24 mouse cellular contexts compared by ENCODE assay signal in the genomic region with DNA sequence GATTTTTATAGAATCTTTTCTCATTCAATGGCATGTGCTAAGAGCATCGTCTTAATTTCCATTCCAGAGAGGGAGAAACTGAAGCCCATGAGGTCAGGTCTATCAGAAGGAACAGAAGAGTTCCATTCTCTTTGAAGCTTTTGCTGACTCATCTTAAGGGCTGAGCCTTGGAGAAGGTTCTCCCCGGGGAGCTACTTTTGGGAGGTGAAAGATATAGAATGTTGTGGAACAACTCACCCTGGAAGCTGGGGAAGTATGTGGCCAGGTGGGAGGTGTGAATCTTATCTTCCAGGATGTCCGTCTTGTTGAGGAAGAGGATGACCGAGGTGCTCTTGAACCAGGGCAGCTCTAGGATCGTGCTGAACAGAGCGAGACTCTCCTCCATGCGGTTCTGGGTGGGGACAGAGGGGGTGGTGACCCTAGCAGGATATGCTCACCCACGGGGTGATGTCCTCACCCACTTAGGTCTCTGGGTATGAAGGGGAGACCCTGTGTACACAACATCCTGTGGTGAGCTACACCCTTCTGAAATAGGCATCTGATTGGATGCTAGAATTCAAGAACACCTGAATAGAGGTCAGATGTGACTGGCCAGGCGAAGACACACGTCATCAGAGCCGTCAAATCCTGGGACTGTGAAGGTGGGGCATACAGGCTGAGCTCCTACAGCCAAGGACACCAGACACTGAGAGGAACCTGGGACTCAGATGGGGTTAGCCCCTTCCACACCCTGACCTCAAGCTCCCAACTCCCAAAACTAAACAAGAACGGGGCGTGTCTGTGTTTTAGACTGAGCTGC. TPM values are rescaled to one million over a fixed set of nuclear protein-coding genes. Genes with fewer than 3 reads are reported as not detected.
DNase-seq lines count a peak whose midpoint lies in the region; ATAC-seq and TF ChIP-seq lines count a peak whose summit lies in the region.
"Had no signal": no experiment of that assay in that cellular context is flagged by ENCODE, and none has a peak within 500 bp of the region (broad histone marks: within the 10 kb centered on the region; RNA-seq: fewer than 3 reads in every experiment).

No protein-coding gene starts in this region.

- H3K36me3 ChIP-seq in spleen, adult 2 months (ENCODE audit: control insufficient read depth, insufficient read depth, low read length): no peaks in the 10 kb centered on the region
- H3K36me3 ChIP-seq in forebrain, embryonic 13.5 days (ENCODE audit: poor library complexity, severe bottlenecking): no peaks in the 10 kb centered on the region
- H3K36me3 ChIP-seq: embryonic facial prominence, embryonic 10.5 days; hindbrain, embryonic 15.5 days; midbrain, embryonic 12.5 days; neural tube, embryonic 12.5 days had no signal

- H3K27me3 ChIP-seq in spleen, adult 2 months (ENCODE audit: control insufficient read depth, insufficient read depth, low read length): no peaks in the 10 kb centered on the region
- H3K27me3 ChIP-seq in forebrain, embryonic 13.5 days: peaks cover 27% of the 10 kb centered on the region

- ATAC-seq in inflammation-experienced regulatory T-cells, adult 6 months: peak; percentile 69
- no peak for ATAC-seq in forebrain, embryonic 13.5 days
- ATAC-seq: intestine, postnatal 0 days had no signal

- peaks cover under 1% of the 10 kb centered on the region; the same call in 1 of the 2 replicates for H3K4me1 ChIP-seq in spleen, adult 2 months (ENCODE audit: control insufficient read depth, insufficient read depth, insufficient read length)
- H3K4me1 ChIP-seq in forebrain, embryonic 13.5 days: 0 out of 2 replicates have a peak, but pooled peaks cover 2% of the 10 kb centered on the region
- H3K4me1 ChIP-seq: neural tube, embryonic 12.5 days had no signal

- H3K9me3 ChIP-seq in forebrain, embryonic 13.5 days (replicated peaks): no peaks in the 10 kb centered on the region
- H3K9me3 ChIP-seq: embryonic facial prominence, embryonic 10.5 days; hindbrain, embryonic 15.5 days; liver, embryonic 13.5 days; midbrain, embryonic 12.5 days; neural tube, embryonic 12.5 days had no signal

- 76% methylated on average over 13 of the region's 13 CpGs for WGBS in spleen, adult 2 months
- WGBS in forebrain, embryonic 13.5 days: 84% methylated on average over 13 of the region's 13 CpGs

- H3K4me2 ChIP-seq in forebrain, embryonic 13.5 days: no peak overlapping the region
- H3K4me2 ChIP-seq: heart, embryonic 11.5 days; hindbrain, embryonic 15.5 days; liver, embryonic 13.5 days; midbrain, embryonic 12.5 days; neural tube, embryonic 12.5 days had no signal

- H3K27ac ChIP-seq in spleen, adult 2 months (ENCODE audit: insufficient read depth, low read length): peak overlapping the region; percentile 39
- no peak overlapping the region for H3K27ac ChIP-seq in forebrain, embryonic 13.5 days
- H3K27ac ChIP-seq: embryonic facial prominence, embryonic 10.5 days; hindbrain, embryonic 15.5 days; liver, embryonic 13.5 days; midbrain, embryonic 12.5 days; neural tube, embryonic 12.5 days had no signal

- TF ChIP-seq CTCF in spleen, adult 2 months (IDR thresholded peaks at IDR 0.05; ENCODE audit: extremely low read depth, insufficient read depth, insufficient read length, insufficient replicate concordance): no peak

- peak in 1 of 2 experiments; percentile 47 for DNase-seq in spleen, adult 2 months (ENCODE audit: low read depth in 1 of 2, low spot score in 2 of 2)
- DNase-seq in spleen, postnatal 4 days (ENCODE audit: low spot score in 2 of 2): no peak
- DNase-seq in R1 (ENCODE audit: low read depth, low spot score): peak; percentile 93
- DNase-seq in kidney, postnatal 10 days: no peak
- no peak for DNase-seq in left cerebral cortex, postnatal 25 days (ENCODE audit: low spot score in 2 of 2)
- no peak for DNase-seq in adrenal gland, postnatal 36 days
- DNase-seq: adrenal gland, adult 2 months; cerebellum, adult 11-12 months; cerebellum, postnatal 10 days; kidney, postnatal 4 days; layer of hippocampus, adult 9-11 months; liver, embryonic 13.5 days; lung, adult 2 months; lung, postnatal 14 days; right cerebral cortex, adult 18-20 months had no signal

- intact Hi-C loops in left cerebral cortex, postnatal 25 days (cut with DNase I): loop anchor here (10.0 kb wide), 1 partner anchor 667 kb away; no protein-coding TSS in a partner anchor

- H3K9ac ChIP-seq in forebrain, embryonic 13.5 days: no peak overlapping the region
- H3K9ac ChIP-seq: hindbrain, embryonic 15.5 days; liver, embryonic 13.5 days; midbrain, embryonic 12.5 days; neural tube, embryonic 12.5 days had no signal

- TF ChIP-seq POLR2A in spleen, adult 2 months (IDR thresholded peaks at IDR 0.05; ENCODE audit: low read depth, low read length): no peak

- H3K4me3 ChIP-seq in spleen, adult 2 months (ENCODE audit: extremely low read depth, insufficient read depth, insufficient read length): no peak overlapping the region
- H3K4me3 ChIP-seq in forebrain, embryonic 13.5 days: no peak overlapping the region
- H3K4me3 ChIP-seq: embryonic facial prominence, embryonic 10.5 days; hindbrain, embryonic 15.5 days; liver, embryonic 13.5 days; midbrain, embryonic 12.5 days; neural tube, embryonic 12.5 days had no signal

RNA-seq across cellular contexts. Expression of gene S1pr4, which starts 8.0 kb away (rescaled TPM):
- polyA plus RNA-seq in spleen, adult 2 months (2012; rRNA removed): 127 and 168 TPM in 2 replicates
- polyA plus RNA-seq in inflammation-experienced regulatory T-cells, adult 6 months (2017; shearing (Covaris generic)): 10 to 100 TPM; 49.1 to 93.2 (median 50.3) TPM
- polyA plus RNA-seq in forebrain, embryonic 13.5 days (2015; fragmentation: Nextera tagmentation; extraction: Ambion mirVana): 0.52 and 0.53 TPM in 2 replicates
- under 1 TPM; 0.53 to 0.73 TPM for total RNA-seq in left cerebral cortex, postnatal 25 days (2021)
- 1 to 10 TPM; 1.1 to 1.2 TPM for total RNA-seq in adrenal gland, postnatal 36 days (2021)

RNA-seq across cellular contexts. Expression of gene Ncln, which starts 11.7 kb away (rescaled TPM):
- polyA plus RNA-seq in spleen, adult 2 months (2012; rRNA removed): 198 and 259 TPM in 2 replicates
- polyA plus RNA-seq in inflammation-experienced regulatory T-cells, adult 6 months (2017; shearing (Covaris generic)): 10 to 100 TPM; 34.3 to 41.1 (median 36.9) TPM
- polyA plus RNA-seq in forebrain, embryonic 13.5 days (2015; fragmentation: Nextera tagmentation; extraction: Ambion mirVana): 56.8 and 60.9 TPM in 2 replicates
- total RNA-seq in left cerebral cortex, postnatal 25 days (2021): 10 to 100 TPM; 76.4 to 77.0 TPM
- 100 to 1,000 TPM; 123 to 125 TPM for total RNA-seq in adrenal gland, postnatal 36 days (2021)

RNA-seq across cellular contexts. Expression of gene Gna15, which starts 16.1 kb away (rescaled TPM):
- polyA plus RNA-seq in spleen, adult 2 months (2012; rRNA removed): 14.8 and 15.1 TPM in 2 replicates
- 100 to 1,000 TPM in 1 of 3 experiments, 10 to 100 TPM in 2; 23.1 to 102 (median 24.3) TPM for polyA plus RNA-seq in inflammation-experienced regulatory T-cells, adult 6 months (2017; shearing (Covaris generic))
- 0.48 and 0.57 TPM in 2 replicates for polyA plus RNA-seq in forebrain, embryonic 13.5 days (2015; fragmentation: Nextera tagmentation; extraction: Ambion mirVana)
- total RNA-seq in left cerebral cortex, postnatal 25 days (2021): 1 to 10 TPM; 2.0 to 3.1 TPM
- total RNA-seq in adrenal gland, postnatal 36 days (2021): 1 to 10 TPM; 1.0 to 1.3 TPM

RNA-seq across cellular contexts. Expression of gene Celf5, which starts 25.4 kb away (rescaled TPM):
- polyA plus RNA-seq in spleen, adult 2 months (2012; rRNA removed): 0.33 and 0.70 TPM in 2 replicates
- polyA plus RNA-seq in inflammation-experienced regulatory T-cells, adult 6 months (2017; shearing (Covaris generic)): 1 to 10 TPM; 1.1 to 1.4 (median 1.2) TPM
- polyA plus RNA-seq in forebrain, embryonic 13.5 days (2015; fragmentation: Nextera tagmentation; extraction: Ambion mirVana): 48.8 and 57.4 TPM in 2 replicates
- 100 to 1,000 TPM; 285 to 286 TPM for total RNA-seq in left cerebral cortex, postnatal 25 days (2021)
- 1 to 10 TPM in 1 of 2 experiments, under 1 TPM in 1; 0.20 to 1.2 TPM for total RNA-seq in adrenal gland, postnatal 36 days (2021)
- total RNA-seq: megakaryocyte progenitor cell, adult 5-6 weeks had no signal

RNA-seq across cellular contexts. Expression of gene Gna11, which starts 37.1 kb away (rescaled TPM):
- polyA plus RNA-seq in spleen, adult 2 months (2012; rRNA removed): 33.8 and 38.9 TPM in 2 replicates
- polyA plus RNA-seq in inflammation-experienced regulatory T-cells, adult 6 months (2017; shearing (Covaris generic)): 10 to 100 TPM; 26.5 to 29.4 (median 28.7) TPM
- 79.0 and 84.3 TPM in 2 replicates for polyA plus RNA-seq in forebrain, embryonic 13.5 days (2015; fragmentation: Nextera tagmentation; extraction: Ambion mirVana)
- 100 to 1,000 TPM; 101 to 107 TPM for total RNA-seq in left cerebral cortex, postnatal 25 days (2021)
- total RNA-seq in adrenal gland, postnatal 36 days (2021): 10 to 100 TPM; 79.2 to 84.2 TPM

Comparison
In these comparisons a context has a peak if more than half of its experiments do, and no peak if none do; other contexts are left out.
1. RNA of gene S1pr4, which starts 8.0 kb away (polyA plus RNA-seq): 127 to 168 TPM in spleen, adult 2 months and 49.1 to 93.2 TPM in inflammation-experienced regulatory T-cells, adult 6 months; 0.52 to 0.53 TPM in forebrain, embryonic 13.5 days; every median in the first group is over 10 times any median in the second.
2. RNA of gene Gna15, which starts 16.1 kb away (polyA plus RNA-seq): 23.1 to 102 TPM in inflammation-experienced regulatory T-cells, adult 6 months and 14.8 to 15.1 TPM in spleen, adult 2 months; 0.48 to 0.57 TPM in forebrain, embryonic 13.5 days; every median in the first group is over 10 times any median in the second.